Mouse (Mus musculus) thymus, adult 2 months (tissue): Measurements from ENCODE around the gene Flywch2.
A peak's percentile ranks its signal among the peaks of the same experiment; 100 is the strongest.

Experiments
- CTCF ChIP-seq: fragments of 200-500 bp; IDR thresholded peaks from 2 replicates; pipeline ENCODE4 v1.5.1; 2012; ENCODE audit warnings: mild to moderate bottlenecking, control low read depth, low read length, moderate library complexity, borderline replicate concordance; ENCODE audit not compliant: control insufficient read depth, poor library complexity, insufficient read depth; ENCODE audit errors: extremely low read depth
- POLR2A ChIP-seq: fragments of 200-500 bp; IDR thresholded peaks from 2 replicates; pipeline ENCODE4 v1.6.1; 2012; ENCODE audit warnings: mild to moderate bottlenecking, low read length, control low read depth, moderate library complexity; ENCODE audit not compliant: control insufficient read depth, poor library complexity, insufficient read depth; ENCODE audit errors: extremely low read depth

DNA sequence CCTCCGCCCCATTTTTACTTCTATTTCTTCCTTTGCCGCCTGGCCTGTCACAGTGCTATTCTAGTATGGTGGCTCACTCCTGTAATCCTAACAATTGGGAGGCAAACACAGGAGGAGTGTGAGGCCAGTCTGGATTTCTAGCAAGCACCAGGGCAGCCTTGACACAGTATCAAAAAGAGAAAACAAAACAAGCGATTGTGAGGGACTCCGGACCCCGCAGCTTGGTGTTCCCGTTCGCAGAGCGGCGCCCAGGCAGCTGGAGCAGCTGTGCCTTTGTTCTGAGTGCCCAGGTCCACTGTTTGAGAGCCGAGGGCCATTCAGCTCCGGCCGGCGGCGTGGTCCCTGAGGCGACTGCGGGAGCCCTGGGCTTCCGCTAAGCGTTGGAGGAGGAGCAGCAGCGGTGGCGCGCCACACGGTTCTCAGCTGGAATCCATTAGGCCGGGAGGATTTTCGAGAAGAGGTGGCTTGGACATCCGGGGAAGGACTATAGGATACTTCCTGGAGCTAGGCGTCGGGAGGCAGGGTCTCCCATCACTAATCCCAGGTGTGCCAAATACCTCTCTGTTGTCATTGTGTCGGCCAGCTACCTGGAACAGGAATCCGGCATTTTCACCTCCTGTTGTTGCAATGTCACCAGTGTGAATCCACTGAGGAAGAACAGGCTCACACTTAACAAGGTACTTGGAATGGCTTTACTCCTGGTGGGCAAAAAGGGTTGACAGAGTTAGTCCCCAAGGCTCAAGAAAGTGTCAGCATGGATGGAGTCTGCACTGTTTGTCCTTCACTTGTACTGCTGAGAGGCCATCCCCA is 4.6 kb upstream of the Flywch2 start, which contains the start of gene Srrm2:
- TF ChIP-seq POLR2A: peak; percentile 76
- no peak for TF ChIP-seq CTCF
